Mouse (Mus musculus) midbrain, embryonic 12.5 days (tissue): ENCODE measurements at regions not wholly inside any gene's neighbourhood (a gene's known extent, or its start where the extent isn't known, plus 50 kb on each side); places are given as distances from the start of the nearest gene placed in this dataset.

Experiments used
- ATAC-seq: fragments of 200-750 bp; cut with Nextera tagmentation; 2 replicates; pipeline ENCODE4 v1.8.0; 2017; ENCODE audit warnings: low read depth, moderate TSS enrichment, moderate library complexity; ENCODE audit not compliant: low FRiP score
- H3K27ac ChIP-seq: fragments of 300-500 bp; sonication (generic); replicated peaks from 2 replicates; pipeline ENCODE4 v1.5.1; 2016; ENCODE audit warnings: mild to moderate bottlenecking
- H3K27me3 ChIP-seq: fragments of 300-500 bp; sonication (generic); 2 replicates; pipeline ENCODE4 v1.6.1; 2016; ENCODE audit warnings: mild to moderate bottlenecking
- H3K36me3 ChIP-seq: fragments of 300-500 bp; sonication (generic); 2 replicates; pipeline ENCODE4 v1.6.1; 2016
- H3K4me1 ChIP-seq: fragments of 300-500 bp; sonication (generic); 2 replicates; pipeline ENCODE4 v1.6.1; 2016
- H3K4me2 ChIP-seq: fragments of 300-500 bp; sonication (generic); replicated peaks from 2 replicates; pipeline ENCODE4 v1.6.1; 2016; ENCODE audit warnings: mild to moderate bottlenecking, moderate library complexity
- H3K4me3 ChIP-seq: fragments of 300-500 bp; sonication (generic); 2 replicates; pipeline ENCODE4 v1.5.1; 2016; ENCODE audit warnings: mild to moderate bottlenecking
- H3K9ac ChIP-seq: fragments of 300-500 bp; sonication (generic); replicated peaks from 2 replicates; pipeline ENCODE4 v1.6.1; 2016; ENCODE audit warnings: mild to moderate bottlenecking, moderate library complexity
- H3K9me3 ChIP-seq: fragments of 300-500 bp; sonication (generic); 2 replicates; pipeline ENCODE4 v1.6.1; 2016; ENCODE audit warnings: mild to moderate bottlenecking
- WGBS: fragments of 180-500 bp; shearing (Covaris S2); methylation state at CpG from one replicate; pipeline ENCODE4 v1.1.7; 2016; 5-methylcytosine and 5-hydroxymethylcytosine counted together

DNA sequence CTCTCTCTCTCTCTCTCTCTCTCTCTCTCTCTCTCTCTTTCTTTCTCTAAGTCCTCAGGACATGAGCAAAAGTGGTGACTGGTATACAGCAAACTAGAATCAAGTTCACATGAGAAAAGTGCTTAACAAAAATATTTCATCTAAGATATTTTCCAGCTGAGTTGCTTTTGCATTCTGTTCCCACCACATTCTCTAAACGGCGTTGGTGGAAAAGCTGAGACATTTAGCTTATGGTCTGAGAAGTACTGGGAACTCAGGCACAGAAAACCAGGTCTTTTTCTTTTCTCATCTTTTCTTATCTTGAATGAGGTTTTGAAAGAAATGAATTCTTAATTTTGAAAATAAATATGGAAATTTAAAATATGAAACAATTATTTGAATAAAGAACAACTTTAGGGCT lies 182.6 kb downstream of the Cetn3 start:
- Histone ChIP-seq H3K36me3 (no peaks in the 10 kb centered on the region), H3K4me1 (no peaks in the 10 kb centered on the region), H3K27me3 (no peaks in the 10 kb centered on the region), H3K9ac (no peak overlapping the region), H3K4me2 (no peak overlapping the region), H3K4me3 (no peak overlapping the region), H3K27ac (no peak overlapping the region), H3K9me3 (no peaks in the 10 kb centered on the region)
- no peak for ATAC-seq
- 92% methylated on average over 2 of the region's 2 CpGs for WGBS

DNA sequence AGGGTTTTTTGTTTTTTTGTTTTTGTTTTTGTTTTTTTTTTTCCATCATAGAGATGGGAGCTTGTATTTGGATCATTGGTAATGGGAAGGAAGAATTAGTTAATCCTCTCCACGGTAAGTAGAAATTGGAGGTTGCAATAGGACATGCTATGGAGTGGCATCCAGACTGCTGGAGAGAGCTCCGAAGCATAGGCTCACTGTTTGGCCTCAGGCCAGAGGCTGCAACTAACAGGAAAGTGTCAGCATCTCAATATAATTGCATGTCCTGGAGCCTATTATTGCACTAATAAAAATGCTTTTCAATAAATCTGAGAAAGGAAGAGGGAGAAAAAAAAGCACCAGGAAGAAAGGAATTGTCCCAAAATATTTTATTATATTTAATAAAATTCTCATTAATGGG lies 193.0 kb downstream of the Cetn3 start:
- H3K4me3 ChIP-seq, result no peak overlapping the region
- no peak overlapping the region for H3K9ac ChIP-seq
- no peak overlapping the region for H3K27ac ChIP-seq
- no peak overlapping the region for H3K4me2 ChIP-seq
- no peaks in the 10 kb centered on the region for H3K36me3 ChIP-seq
- ATAC-seq, result no peak
- H3K9me3 ChIP-seq, result no peaks in the 10 kb centered on the region
- WGBS, result 67% methylated on average over 2 of the region's 2 CpGs
- no peaks in the 10 kb centered on the region for H3K27me3 ChIP-seq
- H3K4me1 ChIP-seq, result no peaks in the 10 kb centered on the region

GRCm38 (mm10) chr13:81978003-81978402 lies 195.1 kb downstream of the Cetn3 start:
- H3K27me3 ChIP-seq, result no peaks in the 10 kb centered on the region
- 86% methylated on average over 6 of the region's 6 CpGs for WGBS

GRCm38 (mm10) chr13:81979289-81979688 lies 196.4 kb downstream of the Cetn3 start:
- Histone ChIP-seq H3K4me2 (no peak overlapping the region), H3K9me3 (no peaks in the 10 kb centered on the region), H3K36me3 (no peaks in the 10 kb centered on the region), H3K4me1 (no peaks in the 10 kb centered on the region), H3K27me3 (no peaks in the 10 kb centered on the region), H3K27ac (no peak overlapping the region), H3K9ac (no peak overlapping the region), H3K4me3 (no peak overlapping the region)
- ATAC-seq, result peak; percentile 67; the same call in 1 of the 2 replicates

More at GRCm38 (mm10) chr13:81978003-81978402, 195.1 kb downstream of the Cetn3 start:
- Histone ChIP-seq H3K4me2 (no peak overlapping the region), H3K4me3 (no peak overlapping the region), H3K9ac (no peak overlapping the region), H3K4me1 (no peaks in the 10 kb centered on the region), H3K36me3 (no peaks in the 10 kb centered on the region), H3K27ac (no peak overlapping the region), H3K9me3 (no peaks in the 10 kb centered on the region)
- ATAC-seq, result no peak

GRCm38 (mm10) chr13:81980094-81980493 lies 197.2 kb downstream of the Cetn3 start:
- WGBS, result 82% methylated on average over 5 of the region's 5 CpGs
- no peak for ATAC-seq
- no peaks in the 10 kb centered on the region for H3K9me3 ChIP-seq
- H3K9ac ChIP-seq, result no peak overlapping the region
- H3K36me3 ChIP-seq, result no peaks in the 10 kb centered on the region
- no peak overlapping the region for H3K4me2 ChIP-seq
- H3K27me3 ChIP-seq, result no peaks in the 10 kb centered on the region
- H3K4me1 ChIP-seq, result no peaks in the 10 kb centered on the region
- no peak overlapping the region for H3K27ac ChIP-seq
- no peak overlapping the region for H3K4me3 ChIP-seq

DNA sequence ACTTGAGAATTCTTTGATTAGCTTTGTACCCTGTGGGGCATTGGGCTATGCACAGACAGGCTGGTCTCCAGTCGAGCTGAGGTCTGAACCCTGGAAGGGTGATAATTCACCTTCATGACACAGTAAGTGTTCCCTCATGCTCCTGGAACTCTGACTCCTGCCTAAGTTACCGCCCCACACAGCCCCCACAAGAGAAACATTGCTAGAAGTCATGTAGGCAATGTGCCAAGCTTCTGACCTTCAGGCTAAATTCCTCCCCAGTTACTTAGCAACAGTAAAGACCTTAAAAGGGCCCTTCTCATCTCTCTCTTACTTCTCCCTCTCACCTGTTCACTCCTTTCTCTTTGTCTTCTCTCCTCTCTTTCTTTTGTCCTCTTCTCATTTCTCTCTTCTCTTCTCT lies 199.6 kb downstream of the Cetn3 start:
- Histone ChIP-seq H3K36me3 (no peaks in the 10 kb centered on the region), H3K4me2 (no peak overlapping the region), H3K4me3 (no peak overlapping the region), H3K27me3 (no peaks in the 10 kb centered on the region), H3K4me1 (no peaks in the 10 kb centered on the region), H3K9ac (no peak overlapping the region), H3K27ac (no peak overlapping the region), H3K9me3 (no peaks in the 10 kb centered on the region)
- 73% methylated on average over 2 of the region's 2 CpGs for whole genome bisulfite sequencing
- no peak for ATAC-seq

DNA sequence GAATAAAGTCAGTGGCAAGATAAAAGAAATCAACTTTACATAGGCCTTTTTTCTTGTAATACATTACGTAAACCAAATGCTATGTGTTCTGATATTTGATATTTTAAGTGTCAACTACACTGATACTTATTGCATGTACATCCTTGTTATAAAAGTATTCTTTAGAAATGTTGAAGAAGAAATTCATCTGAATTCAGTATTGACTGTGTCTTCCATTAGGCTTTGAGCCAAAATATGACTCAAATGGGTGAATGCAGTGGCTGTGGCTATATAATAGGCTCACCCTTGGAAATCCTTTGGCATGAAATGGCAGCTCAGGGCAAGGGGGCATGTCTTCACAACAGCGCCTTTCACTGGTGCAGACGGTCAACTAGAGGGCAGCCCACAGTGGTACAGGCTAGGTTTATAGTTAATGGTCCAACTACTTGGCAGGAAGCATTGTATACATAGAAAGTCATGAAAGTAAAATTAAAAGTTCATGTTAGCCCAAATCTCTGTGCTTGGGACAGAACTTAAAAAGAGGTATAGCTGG lies 217.9 kb downstream of the Cetn3 start:
- H3K4me1 ChIP-seq, result 0 out of 2 replicates have a peak, but pooled peaks cover under 1% of the 10 kb centered on the region
- WGBS, result 90% methylated on average over 3 of the region's 3 CpGs
- no peak for ATAC-seq
- no peaks in the 10 kb centered on the region for H3K27me3 ChIP-seq
- no peaks in the 10 kb centered on the region for H3K36me3 ChIP-seq
- no peak overlapping the region for H3K4me3 ChIP-seq
- H3K9ac ChIP-seq, result no peak overlapping the region
- H3K9me3 ChIP-seq, result no peaks in the 10 kb centered on the region
- no peak overlapping the region for H3K4me2 ChIP-seq
- H3K27ac ChIP-seq, result no peak overlapping the region

GRCm38 (mm10) chr13:82005929-82006726 lies 223.3 kb downstream of the Cetn3 start:
- no peaks in the 10 kb centered on the region for H3K27me3 ChIP-seq
- H3K4me1 ChIP-seq, result 0 out of 2 replicates have a peak, but pooled peaks cover 3% of the 10 kb centered on the region
- 51% methylated on average over 7 of the region's 7 CpGs for WGBS
- no peak overlapping the region for H3K9ac ChIP-seq
- H3K27ac ChIP-seq, result no peak overlapping the region
- H3K4me2 ChIP-seq, result no peak overlapping the region
- no peaks in the 10 kb centered on the region for H3K9me3 ChIP-seq
- ATAC-seq, result peak; percentile 63; the same call in 1 of the 2 replicates
- no peak overlapping the region for H3K4me3 ChIP-seq
- no peaks in the 10 kb centered on the region for H3K36me3 ChIP-seq

- ATAC-seq, result no peak
Observed at GRCm38 (mm10) chr13:82007222-82007621, 224.3 kb downstream of the Cetn3 start.

GRCm38 (mm10) chr13:82039623-82040022 lies 256.7 kb downstream of the Cetn3 start:
- no peak for ATAC-seq
- H3K4me3 ChIP-seq, result no peak overlapping the region
- H3K4me1 ChIP-seq, result no peaks in the 10 kb centered on the region
- no peaks in the 10 kb centered on the region for H3K27me3 ChIP-seq
- H3K36me3 ChIP-seq, result no peaks in the 10 kb centered on the region
- H3K27ac ChIP-seq, result no peak overlapping the region
- 48% methylated on average over 2 of the region's 2 CpGs for WGBS
- H3K9ac ChIP-seq, result no peak overlapping the region
- H3K9me3 ChIP-seq, result no peaks in the 10 kb centered on the region
- H3K4me2 ChIP-seq, result no peak overlapping the region

More at GRCm38 (mm10) chr13:82007222-82007621, 224.3 kb downstream of the Cetn3 start:
- Histone ChIP-seq H3K27me3 (no peaks in the 10 kb centered on the region), H3K9me3 (no peaks in the 10 kb centered on the region), H3K36me3 (no peaks in the 10 kb centered on the region), H3K4me2 (no peak overlapping the region), H3K9ac (no peak overlapping the region), H3K4me3 (no peak overlapping the region), H3K27ac (no peak overlapping the region), H3K4me1 (0 out of 2 replicates have a peak, but pooled peaks cover 3% of the 10 kb centered on the region)

GRCm38 (mm10) chr13:82058131-82058731 lies 275.4 kb downstream of the Cetn3 start:
- peak; percentile 45; the same call in 1 of the 2 replicates for ATAC-seq

GRCm38 (mm10) chr13:82058872-82059271 lies 276.0 kb downstream of the Cetn3 start:
- H3K4me3 ChIP-seq, result no peak overlapping the region
- H3K4me2 ChIP-seq, result no peak overlapping the region
- H3K36me3 ChIP-seq, result no peaks in the 10 kb centered on the region
- ATAC-seq, result no peak
- no peak overlapping the region for H3K9ac ChIP-seq
- H3K9me3 ChIP-seq, result no peaks in the 10 kb centered on the region
- WGBS, result 83% methylated on average over 3 of the region's 3 CpGs
- H3K27ac ChIP-seq, result no peak overlapping the region
- H3K27me3 ChIP-seq, result no peaks in the 10 kb centered on the region
- peaks cover 13% of the 10 kb centered on the region; the same call in 1 of the 2 replicates for H3K4me1 ChIP-seq

More at GRCm38 (mm10) chr13:82058131-82058731, 275.4 kb downstream of the Cetn3 start:
- 58% methylated on average over 3 of the region's 3 CpGs for WGBS
- no peaks in the 10 kb centered on the region for H3K36me3 ChIP-seq
- H3K4me3 ChIP-seq, result no peak overlapping the region
- no peak overlapping the region for H3K9ac ChIP-seq
- H3K27ac ChIP-seq, result no peak overlapping the region
- H3K4me1 ChIP-seq, result peaks cover 13% of the 10 kb centered on the region; the same call in 1 of the 2 replicates
- H3K27me3 ChIP-seq, result no peaks in the 10 kb centered on the region
- H3K4me2 ChIP-seq, result no peak overlapping the region
- H3K9me3 ChIP-seq, result no peaks in the 10 kb centered on the region
